Mouse (Mus musculus): ENCODE results near the gene Zxdc. TPM values are rescaled to one million over a fixed set of nuclear protein-coding genes. Genes with fewer than 3 reads are reported as not detected.

The Zxdc gene
- total RNA-seq, 2 experiments from 2014 or later, result 13.3 to 13.6 TPM

- intact Hi-C loops (cut with DNase I), result no loop called here
- DNase-seq, result peak in 1 of 2 experiments; percentile 38
These were observed 647 bp downstream of the Zxdc start for GRCm38 (mm10) chr6:90369725-90370553.

GRCm38 (mm10) chr6:90374647-90375046, 5.4 kb downstream of the Zxdc start:
- no peak for DNase-seq
- intact Hi-C loops (cut with DNase I), result no loop called here

DNA sequence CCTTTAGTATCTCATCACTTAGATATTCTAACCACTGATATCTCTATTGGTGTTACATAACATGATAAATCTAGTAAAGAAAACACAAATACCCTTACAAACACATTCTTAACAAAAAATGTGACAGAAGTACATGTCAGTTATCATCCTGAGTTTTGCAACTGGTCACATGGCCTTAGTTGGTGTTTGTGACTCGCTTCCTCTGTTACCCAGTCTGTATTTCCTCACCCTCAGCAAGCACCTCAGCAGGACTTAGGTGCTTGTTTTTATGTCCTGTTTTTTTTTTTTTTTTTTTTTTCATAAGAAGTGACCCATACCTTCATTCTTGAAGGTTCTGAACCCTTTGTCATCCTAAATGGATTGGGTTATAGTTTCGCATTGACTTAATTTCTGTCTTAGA, 8.4 kb downstream of the Zxdc start:
- DNase-seq, result no peak
- intact Hi-C loops (cut with DNase I), result no loop called here

DNA sequence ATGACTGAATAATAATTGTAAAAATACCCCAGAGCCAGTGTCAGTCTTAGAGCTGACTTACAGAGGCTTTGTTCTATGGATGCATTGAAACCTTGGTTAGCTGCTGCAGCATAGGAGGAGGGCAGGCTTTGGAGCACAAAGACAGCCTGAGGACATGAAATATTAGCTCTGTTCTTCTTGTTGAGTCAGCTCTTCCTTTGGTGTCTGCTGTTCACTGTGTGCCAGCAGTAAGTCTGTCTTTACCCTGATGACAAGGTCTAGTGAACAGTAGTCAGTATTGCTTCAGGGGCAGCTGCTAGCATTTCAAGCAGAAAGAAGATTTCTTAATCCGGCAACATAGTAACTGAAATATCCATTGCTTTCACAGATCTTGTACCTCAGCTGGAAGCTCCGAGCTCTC, 12.2 kb downstream of the Zxdc start:
- intact Hi-C loops (cut with DNase I), result no loop called here
- no peak for DNase-seq

DNA sequence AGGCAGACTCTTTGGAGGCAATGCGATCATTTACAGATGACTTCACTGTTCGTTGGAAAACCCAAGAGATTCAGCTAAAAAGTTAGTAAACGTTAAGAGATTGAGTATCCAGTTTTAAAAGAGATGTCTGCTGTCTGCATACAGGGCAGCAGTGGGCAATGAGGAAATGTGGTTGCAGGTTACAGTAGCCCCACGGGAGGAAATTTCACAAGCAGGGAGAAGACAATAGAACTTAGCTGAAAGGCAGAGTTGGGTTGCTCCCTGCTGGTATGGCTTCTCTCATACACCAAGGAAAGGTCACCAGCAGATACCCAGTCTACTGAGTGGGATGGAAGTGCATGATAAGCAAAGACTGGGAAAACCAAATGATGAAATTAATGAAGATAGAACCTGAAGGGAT, 21.3 kb downstream of the Zxdc start:
- intact Hi-C loops (cut with DNase I), result no loop called here
- DNase-seq, result no peak

- DNase-seq, result no peak
- intact Hi-C loops (cut with DNase I), result no loop called here
These were observed 24.7 kb downstream of the Zxdc start for GRCm38 (mm10) chr6:90393948-90394347.

GRCm38 (mm10) chr6:90395751-90396150, 26.5 kb downstream of the Zxdc start:
- intact Hi-C loops (cut with DNase I), result no loop called here

GRCm38 (mm10) chr6:90397291-90397690, 28.0 kb downstream of the Zxdc start:
- DNase-seq, result no peak
- intact Hi-C loops (cut with DNase I), result no loop called here

More at GRCm38 (mm10) chr6:90395751-90396150, 26.5 kb downstream of the Zxdc start:
- no peak for DNase-seq

DNA sequence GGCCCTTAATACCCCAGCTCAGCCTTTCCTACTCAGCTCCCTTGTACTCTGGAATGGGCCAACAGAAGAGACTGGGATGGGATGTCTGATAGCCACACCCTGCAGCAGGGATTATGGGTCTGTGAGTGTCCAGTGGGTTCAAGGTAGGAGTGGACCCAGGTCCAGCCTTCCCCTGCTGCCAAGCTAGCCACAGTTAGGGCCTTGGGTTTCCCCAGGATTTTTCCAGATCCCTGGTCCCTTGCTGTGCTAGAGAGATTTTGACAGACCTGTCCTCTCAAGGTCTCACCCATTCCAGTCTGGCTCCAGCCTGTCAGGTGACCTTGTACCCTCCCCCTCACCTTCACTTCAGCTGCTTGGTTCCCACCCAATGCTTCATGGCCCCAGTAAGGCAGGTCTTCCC, 39.3 kb downstream of the Zxdc start:
- intact Hi-C loops (cut with DNase I), result no loop called here

GRCm38 (mm10) chr6:90410972-90411371, 41.7 kb downstream of the Zxdc start:
- intact Hi-C loops (cut with DNase I), result no loop called here
- DNase-seq, result no peak

More for the DNA sequence above, 39.3 kb downstream of the Zxdc start:
- DNase-seq, result no peak

- intact Hi-C loops (cut with DNase I), result no loop called here
- DNase-seq, result no peak
These were observed 42.6 kb downstream of the Zxdc start for GRCm38 (mm10) chr6:90411926-90412325.

GRCm38 (mm10) chr6:90422565-90422964, 53.3 kb downstream of the Zxdc start:
- intact Hi-C loops (cut with DNase I), result loop anchor here (10.0 kb wide), 2 partner anchors 88 to 748 kb away; partner anchors contain the start of gene Uroc1
- peak; percentile 64 to 67 for DNase-seq

DNA sequence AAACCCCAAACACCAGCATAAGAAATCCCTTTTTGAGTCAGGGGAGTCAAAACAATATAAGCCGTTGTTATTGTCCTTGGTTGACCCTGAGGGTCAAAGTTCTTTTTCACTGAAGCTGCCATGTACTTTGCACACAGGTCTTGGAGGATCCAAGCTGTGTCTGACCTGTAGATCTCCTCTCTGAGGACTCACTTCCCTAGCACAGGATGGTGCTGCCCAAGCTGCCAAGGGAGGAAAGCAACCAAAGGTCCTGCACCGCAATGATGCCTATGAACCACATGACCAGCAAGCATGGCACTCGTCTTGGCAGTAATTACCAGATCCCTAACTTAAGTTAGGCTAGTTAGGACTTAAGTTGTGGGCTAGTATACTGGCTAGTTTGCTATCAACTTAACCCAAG, 56.1 kb downstream of the Zxdc start:
- intact Hi-C loops (cut with DNase I), result loop anchor here (10.0 kb wide), 2 partner anchors 91 to 751 kb away; partner anchors contain the start of gene Uroc1
- no peak for DNase-seq

DNA sequence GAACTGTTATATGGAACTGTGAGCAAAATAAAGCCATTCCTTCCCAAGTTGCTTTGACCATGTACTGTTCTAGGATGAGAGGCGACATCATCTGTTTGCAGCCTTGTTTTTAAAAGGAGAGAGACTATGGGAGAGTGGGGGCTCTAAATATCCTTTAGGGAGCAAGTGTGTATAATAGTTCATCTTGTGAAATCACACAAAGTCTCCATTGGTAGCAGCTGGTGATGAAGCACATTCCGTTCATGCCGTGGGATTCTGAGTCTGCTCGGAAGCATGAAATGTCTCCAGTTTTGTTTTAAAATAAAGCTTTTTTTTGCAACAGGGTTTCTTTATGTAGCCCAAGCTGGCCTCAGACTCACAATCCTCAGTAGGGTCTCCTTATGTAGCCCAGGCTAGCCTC, 56.7 kb downstream of the Zxdc start:
- intact Hi-C loops (cut with DNase I), result loop anchor here (10.0 kb wide), 2 partner anchors 91 to 751 kb away; partner anchors contain the start of gene Uroc1

DNA sequence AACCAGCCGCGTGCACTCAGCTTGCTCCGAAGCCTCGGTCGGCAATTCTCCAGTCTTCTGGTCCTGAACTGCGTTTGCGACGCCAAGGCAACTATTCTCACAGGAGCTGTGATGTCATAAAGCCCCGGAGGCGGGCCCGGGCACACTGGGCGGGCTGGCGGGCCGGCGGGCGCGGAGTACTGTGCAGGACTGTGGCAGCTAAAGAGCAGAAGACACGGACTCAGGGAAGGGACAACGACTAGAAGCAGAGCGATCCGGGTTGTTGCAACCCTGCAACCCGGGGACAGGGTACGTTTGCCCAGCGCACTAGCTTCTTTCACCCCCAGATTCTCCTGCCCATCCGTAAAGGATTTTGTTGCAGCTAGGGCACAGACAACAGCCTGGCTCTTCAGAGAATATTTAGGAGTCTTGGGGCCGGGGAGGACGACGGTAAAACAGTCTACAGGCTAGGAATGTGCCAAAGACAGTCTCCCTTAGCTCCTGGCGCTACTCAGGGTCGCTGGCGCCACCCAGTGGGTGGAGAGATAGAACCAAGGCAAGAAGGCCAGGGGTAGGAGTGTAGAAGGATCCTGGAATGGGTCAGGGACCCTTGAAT, 59.2 kb downstream of the Zxdc start, which contains the start of gene Cfap100:
TSS of gene Cfap100 (minus strand) at position 418 of the 595 bp plus-strand sequence.
- intact Hi-C loops (cut with DNase I), result loop anchor here (10.0 kb wide), 2 partner anchors 94 to 754 kb away; partner anchors contain the start of gene Uroc1

More for the DNA sequence above, 56.7 kb downstream of the Zxdc start:
- DNase-seq, result no peak

DNA sequence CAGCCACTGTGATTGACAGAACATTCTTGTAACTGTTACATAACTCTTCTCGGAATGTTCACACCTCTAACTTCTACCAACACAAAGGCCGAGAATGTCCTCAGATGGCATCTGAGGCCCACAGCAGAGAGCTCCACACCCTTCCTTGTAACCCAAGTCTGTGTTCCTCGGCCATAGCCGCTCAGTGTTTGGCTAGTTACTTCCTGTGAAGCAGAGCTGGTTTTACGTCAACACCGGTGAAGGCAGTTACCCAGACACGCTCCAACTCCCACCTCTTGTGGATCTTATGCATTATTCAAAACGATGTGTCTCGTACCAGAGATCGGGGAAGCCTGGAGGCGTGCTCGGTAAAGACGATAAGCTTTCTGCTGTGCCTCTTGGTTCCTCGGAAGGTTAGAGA, 60.6 kb downstream of the Zxdc start:
- no peak for DNase-seq
- intact Hi-C loops (cut with DNase I), result loop anchor here (5.0 to 10.0 kb wide), 4 partner anchors 95 to 755 kb away; partner anchors contain the start of gene Uroc1

More for the DNA sequence above, 59.2 kb downstream of the Zxdc start, which contains the start of gene Cfap100:
- DNase-seq, result peak; percentile 65 to 75

DNA sequence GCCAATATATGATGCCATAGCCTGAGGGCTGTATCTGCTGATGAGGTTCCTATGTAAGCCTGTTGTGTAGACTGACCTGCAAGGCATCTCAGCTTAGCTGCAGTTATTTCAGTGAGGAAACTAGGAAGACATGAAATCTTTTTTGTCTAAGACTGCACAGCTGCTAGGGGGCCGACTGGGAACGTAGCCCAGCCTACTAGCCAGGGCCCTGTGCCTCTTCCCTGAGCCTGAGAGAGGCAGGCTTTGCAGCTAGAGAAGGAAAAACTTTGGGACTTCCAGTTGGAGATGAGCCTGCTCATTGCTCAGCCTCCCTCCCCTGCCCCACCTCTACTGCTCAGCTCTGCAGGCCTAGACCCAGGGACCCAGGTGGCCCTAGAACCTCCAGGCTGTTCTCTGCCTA, 62.2 kb downstream of the Zxdc start:
- DNase-seq, result peak in 1 of 2 experiments; percentile 42
- intact Hi-C loops (cut with DNase I), result loop anchor here (5.0 to 10.0 kb wide), 2 partner anchors 106 to 143 kb away; no protein-coding TSS in a partner anchor

- DNase-seq, result no peak
- intact Hi-C loops (cut with DNase I), result loop anchor here (5.0 to 10.0 kb wide), 2 partner anchors 103 to 140 kb away; no protein-coding TSS in a partner anchor
These were observed 65.4 kb downstream of the Zxdc start for GRCm38 (mm10) chr6:90434687-90435086.

GRCm38 (mm10) chr6:90435195-90435618, 65.9 kb downstream of the Zxdc start:
- intact Hi-C loops (cut with DNase I), result loop anchor here (10.0 kb wide), 1 partner anchor 140 kb away; no protein-coding TSS in a partner anchor
- DNase-seq, result peak; percentile 68 to 73

DNA sequence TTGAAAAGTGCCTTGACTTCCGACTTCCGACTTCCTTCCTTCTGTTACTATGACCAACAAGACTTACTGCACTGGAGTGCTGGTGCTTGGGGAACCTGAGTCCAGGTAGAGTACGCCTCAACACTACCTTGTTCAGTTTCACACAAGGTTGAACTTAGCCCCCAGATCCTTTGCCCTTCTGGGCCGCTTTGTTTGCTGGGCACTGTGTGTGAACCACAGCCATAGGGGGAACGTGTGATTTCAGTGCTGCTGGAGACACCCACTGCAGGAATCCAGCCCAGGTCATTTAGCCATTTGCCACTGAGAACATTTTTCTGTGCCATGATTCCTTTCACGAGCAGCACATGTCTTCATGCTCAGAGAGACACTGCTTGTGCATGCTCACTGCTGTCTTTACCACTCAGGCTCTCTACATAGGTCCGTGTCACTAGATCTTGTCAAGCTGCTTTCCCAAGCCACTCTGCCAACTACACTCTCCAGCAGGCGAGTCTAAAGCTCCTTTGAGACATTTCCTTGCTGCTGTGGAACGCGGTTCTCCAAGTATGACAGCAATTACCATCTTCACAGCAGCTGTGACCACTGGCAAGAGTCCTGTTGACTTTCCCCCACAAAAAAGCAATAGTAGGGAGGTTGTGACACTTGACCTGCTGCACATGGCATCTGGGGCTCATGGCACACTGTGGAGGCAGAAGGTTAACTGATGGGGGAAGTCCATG, 67.1 kb downstream of the Zxdc start:
- intact Hi-C loops (cut with DNase I), result loop anchor here (10.0 kb wide), 1 partner anchor 138 kb away; no protein-coding TSS in a partner anchor
- no peak for DNase-seq

Measured in gastrocnemius, postnatal 36 days (tissue).